Mouse (Mus musculus): Measurements from ENCODE around the gene Hexim2.

GRCm38 (mm10) chr11:103114270-103114943 lies 17.8 kb upstream of the Hexim2 start:
- TF ChIP-seq CTCF (IDR thresholded peaks at IDR 0.05; ENCODE audit: low read depth, low read length) (no peak), POLR2A (IDR thresholded peaks at IDR 0.05; ENCODE audit: insufficient read depth, low read length) (no peak), EP300 (IDR thresholded peaks at IDR 0.05; ENCODE audit: insufficient read depth, low read depth, low read length) (no peak)

Data from ES-Bruce4 (cell line).